Mouse (Mus musculus) intestine, postnatal 0 days (tissue): ENCODE measurements around the gene Slc39a13. TPM values are rescaled to one million over a fixed set of nuclear protein-coding genes. Genes with fewer than 3 reads are reported as not detected.

ENCODE experiments used
- ATAC-seq: fragments of 200-750 bp; cut with Nextera tagmentation; 2 replicates; pipeline ENCODE4 v1.8.0; 2017; ENCODE audit warnings: mild to moderate bottlenecking, moderate TSS enrichment, moderate library complexity
- H3K27ac ChIP-seq: fragments of 300-500 bp; sonication (generic); 2 replicates; pipeline ENCODE4 v1.5.1; 2014; ENCODE audit warnings: mild to moderate bottlenecking, low read depth, low read length, moderate library complexity
- H3K27me3 ChIP-seq: fragments of 300-500 bp; sonication (generic); replicated peaks from 2 replicates; pipeline ENCODE4 v1.6.1; 2014; ENCODE audit warnings: low read length, mixed read lengths; ENCODE audit not compliant: control insufficient read depth, insufficient read depth
- H3K36me3 ChIP-seq: fragments of 300-500 bp; sonication (generic); 2 replicates; pipeline ENCODE4 v1.6.1; 2014; ENCODE audit warnings: mild to moderate bottlenecking, moderate library complexity; ENCODE audit not compliant: control insufficient read depth, insufficient read depth
- H3K4me1 ChIP-seq: fragments of 300-500 bp; sonication (generic); replicated peaks from 2 replicates; pipeline ENCODE4 v1.6.1; 2014; ENCODE audit warnings: antibody characterized with exemption, low read length, mixed read lengths; ENCODE audit not compliant: control insufficient read depth, insufficient read depth
- H3K4me2 ChIP-seq: fragments of 300-500 bp; sonication (generic); replicated peaks from 2 replicates; pipeline ENCODE4 v1.6.1; 2014; ENCODE audit warnings: low read depth, mild to moderate bottlenecking, moderate library complexity
- H3K4me3 ChIP-seq: fragments of 300-500 bp; sonication (generic); 2 replicates; pipeline ENCODE4 v1.5.1; 2014; ENCODE audit warnings: low read depth, low read length
- H3K9ac ChIP-seq: fragments of 300-500 bp; sonication (generic); 2 replicates; pipeline ENCODE4 v1.6.1; 2014; ENCODE audit warnings: mild to moderate bottlenecking, low read depth, low read length
- H3K9me3 ChIP-seq: fragments of 300-500 bp; sonication (generic); 2 replicates; pipeline ENCODE4 v1.6.1; 2016; ENCODE audit warnings: mixed run types; ENCODE audit not compliant: control insufficient read depth
- CTCF ChIP-seq: sonication (generic); IDR thresholded peaks from 2 replicates; pipeline ENCODE4 v1.5.1; 2016; ENCODE audit warnings: low read depth, mild to moderate bottlenecking, control low read depth, antibody characterized with exemption, moderate library complexity
- WGBS: fragments of 180-500 bp; shearing (Covaris S2); extraction: QIAGEN DNeasy Blood & Tissue Kit; methylation state at CpG from one replicate; pipeline ENCODE4 v1.1.7; 2014; 5-methylcytosine and 5-hydroxymethylcytosine counted together
- polyA plus RNA-seq: library from polyadenylated mRNA; unstranded; fragments of >200 nt; fragmentation: Nextera tagmentation; extraction: Ambion mirVana; gene quantifications from 2 replicates; pipeline ENCODE4 v1.2.1, GENCODE M21; 2015

Gene Slc39a13
- polyA plus RNA-seq, 1 experiment from 2014 or later = 15.0 TPM

DNA sequence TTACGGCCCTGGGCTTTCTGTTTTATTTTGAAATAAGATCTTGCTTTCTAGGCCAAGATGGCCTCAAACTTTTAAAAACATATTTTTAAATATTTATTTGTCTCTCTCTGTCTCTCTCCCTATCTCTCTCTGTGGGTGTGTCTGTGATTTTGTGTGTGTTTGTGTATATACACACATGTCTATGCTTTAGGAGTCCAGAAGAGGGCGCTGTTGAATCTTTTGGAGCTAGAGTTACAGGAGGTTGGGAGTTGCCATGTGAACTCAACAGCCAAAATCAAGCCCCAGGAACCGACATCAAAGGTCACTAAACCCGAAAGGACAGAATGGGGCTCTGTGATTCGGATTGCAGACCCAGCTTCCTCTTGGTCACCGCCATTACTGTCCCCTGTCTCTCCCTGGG is 40.2 kb upstream of the Slc39a13 start:
- Histone ChIP-seq H3K27ac (no peak overlapping the region), H3K9me3 (no peaks in the 10 kb centered on the region), H3K4me1 (0 out of 2 replicates have a peak, but pooled peaks cover 3% of the 10 kb centered on the region), H3K4me3 (no peak overlapping the region), H3K27me3 (no peaks in the 10 kb centered on the region), H3K4me2 (no peak overlapping the region), H3K36me3 (no peaks in the 10 kb centered on the region), H3K9ac (no peak overlapping the region)
- ATAC-seq = no peak
- TF ChIP-seq CTCF = peak; percentile 24
- WGBS = 77% methylated on average over 6 of the region's 6 CpGs

DNA sequence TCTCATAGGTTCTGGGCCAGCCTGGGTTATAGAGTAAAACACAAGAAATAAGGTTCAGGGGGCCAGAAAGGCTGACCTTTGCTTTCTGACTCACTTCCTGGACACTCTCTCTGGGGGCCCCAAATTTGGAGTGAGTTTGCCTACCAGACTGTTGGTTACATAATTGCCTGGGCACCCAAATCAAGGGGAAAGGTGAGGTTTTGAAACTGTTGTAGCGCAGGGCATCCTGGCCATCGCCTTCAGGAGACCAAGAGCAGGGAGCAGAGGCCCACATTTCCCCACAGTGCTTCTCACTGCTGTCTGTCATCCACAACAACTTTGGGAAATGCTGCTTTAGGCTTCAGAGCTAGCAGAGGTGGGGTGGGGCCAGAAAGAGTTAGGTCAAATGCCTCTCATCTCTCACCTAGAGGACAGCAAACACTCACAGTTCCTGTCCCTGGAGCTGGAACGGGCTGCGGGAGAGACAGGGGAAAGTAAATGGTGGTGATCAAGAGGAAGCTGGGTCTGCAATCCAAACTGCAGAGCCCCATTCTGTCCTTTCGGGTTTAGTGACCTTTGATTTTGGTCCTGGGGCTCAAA is 39.7 kb upstream of the Slc39a13 start:
- Histone ChIP-seq H3K4me3 (no peak overlapping the region), H3K4me2 (no peak overlapping the region), H3K36me3 (no peaks in the 10 kb centered on the region), H3K9ac (no peak overlapping the region), H3K27me3 (no peaks in the 10 kb centered on the region), H3K4me1 (no peaks in the 10 kb centered on the region), H3K27ac (no peak overlapping the region), H3K9me3 (no peaks in the 10 kb centered on the region)
- no peak for TF ChIP-seq CTCF
- no peak for ATAC-seq
- WGBS = 80% methylated on average over 5 of the region's 5 CpGs

DNA sequence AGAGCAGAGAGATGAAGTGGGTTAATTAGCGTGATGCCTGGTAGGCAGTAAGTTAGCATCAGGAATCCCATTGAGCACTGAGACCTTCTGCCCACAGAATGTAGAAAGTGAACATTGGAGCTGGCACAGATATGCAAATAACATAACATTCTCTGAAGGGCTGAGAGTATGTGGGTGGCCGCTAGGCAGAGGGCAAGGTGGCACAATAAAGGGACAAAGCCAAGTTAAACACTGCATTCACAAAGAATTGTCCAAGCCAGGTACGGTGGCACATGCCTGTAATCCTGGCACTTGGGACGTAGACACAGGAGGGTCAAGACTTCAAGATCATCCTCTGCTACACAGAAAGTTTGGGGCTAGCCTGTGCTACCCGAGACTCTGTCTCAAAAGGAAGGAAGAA is 39.0 kb upstream of the Slc39a13 start:
- no peak for ATAC-seq

DNA sequence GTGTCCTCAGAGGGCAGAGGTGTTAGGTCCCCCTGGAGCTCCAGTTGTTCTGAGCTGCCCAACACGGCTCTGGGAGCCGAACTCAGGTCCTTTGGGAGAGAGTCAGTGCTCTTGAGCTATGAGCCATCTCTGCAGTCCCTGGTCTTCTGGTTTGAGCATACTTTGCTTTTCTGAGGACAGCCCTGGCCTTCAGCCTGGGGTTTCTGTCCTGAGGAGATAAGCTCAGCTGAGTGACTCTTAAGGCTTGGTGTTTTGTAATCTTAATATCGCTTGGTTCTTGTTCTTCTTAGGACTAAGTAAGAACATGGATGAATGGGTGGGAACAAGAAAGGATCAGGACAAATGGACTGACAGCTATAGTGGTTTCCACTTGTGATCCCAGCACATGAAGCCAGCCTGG is 37.9 kb upstream of the Slc39a13 start:
- no peaks in the 10 kb centered on the region for H3K36me3 ChIP-seq
- H3K9me3 ChIP-seq = no peaks in the 10 kb centered on the region
- H3K4me1 ChIP-seq = no peaks in the 10 kb centered on the region
- no peak overlapping the region for H3K9ac ChIP-seq
- WGBS = 78% methylated on average over 3 of the region's 3 CpGs
- no peak overlapping the region for H3K4me3 ChIP-seq
- ATAC-seq = no peak
- no peaks in the 10 kb centered on the region for H3K27me3 ChIP-seq
- TF ChIP-seq CTCF = no peak
- H3K4me2 ChIP-seq = no peak overlapping the region
- H3K27ac ChIP-seq = no peak overlapping the region

More for the DNA sequence above, 39.0 kb upstream of the Slc39a13 start:
- no peaks in the 10 kb centered on the region for H3K4me1 ChIP-seq
- no peaks in the 10 kb centered on the region for H3K9me3 ChIP-seq
- 82% methylated on average over 5 of the region's 5 CpGs for WGBS
- no peak overlapping the region for H3K4me2 ChIP-seq
- H3K27ac ChIP-seq = no peak overlapping the region
- TF ChIP-seq CTCF = no peak
- H3K36me3 ChIP-seq = no peaks in the 10 kb centered on the region
- H3K4me3 ChIP-seq = no peak overlapping the region
- no peak overlapping the region for H3K9ac ChIP-seq
- H3K27me3 ChIP-seq = no peaks in the 10 kb centered on the region

DNA sequence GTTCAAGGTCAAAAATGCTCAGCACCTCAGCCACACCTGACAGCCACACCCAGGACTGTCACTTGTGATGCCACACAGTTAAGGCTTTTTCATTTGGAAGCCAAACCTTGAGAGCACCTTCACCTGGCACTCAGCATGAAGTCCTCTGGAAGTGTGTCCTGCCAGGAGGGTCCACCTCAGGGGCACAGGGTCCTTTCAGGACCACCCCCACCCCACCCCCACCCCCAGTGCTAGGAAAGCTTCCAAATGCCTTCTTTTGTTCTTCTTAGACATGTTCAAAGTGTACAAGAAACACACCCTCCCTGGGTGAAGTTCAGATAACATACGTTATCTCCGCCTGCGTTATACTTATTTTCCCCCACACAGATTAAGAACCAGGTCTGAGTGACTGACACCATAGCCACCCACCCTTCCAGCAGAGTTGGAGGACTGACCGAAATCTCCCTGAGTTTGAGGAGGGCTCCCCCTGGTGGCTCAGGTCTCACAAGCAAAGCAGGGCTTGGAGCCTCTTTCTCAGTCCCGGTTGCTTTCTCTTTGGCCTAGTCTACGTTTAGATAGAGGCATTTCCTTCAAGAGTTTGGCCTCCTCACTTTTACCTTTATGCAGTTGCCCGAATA is 31.0 kb upstream of the Slc39a13 start:
- H3K27ac ChIP-seq = no peak overlapping the region
- H3K36me3 ChIP-seq = no peaks in the 10 kb centered on the region
- WGBS = 7% methylated on average over 7 of the region's 7 CpGs
- no peak overlapping the region for H3K4me2 ChIP-seq
- peak; percentile 97 for TF ChIP-seq CTCF
- ATAC-seq = peak; percentile 74
- H3K4me1 ChIP-seq = no peaks in the 10 kb centered on the region
- H3K9ac ChIP-seq = no peak overlapping the region
- H3K27me3 ChIP-seq = no peaks in the 10 kb centered on the region
- no peaks in the 10 kb centered on the region for H3K9me3 ChIP-seq
- no peak overlapping the region for H3K4me3 ChIP-seq

DNA sequence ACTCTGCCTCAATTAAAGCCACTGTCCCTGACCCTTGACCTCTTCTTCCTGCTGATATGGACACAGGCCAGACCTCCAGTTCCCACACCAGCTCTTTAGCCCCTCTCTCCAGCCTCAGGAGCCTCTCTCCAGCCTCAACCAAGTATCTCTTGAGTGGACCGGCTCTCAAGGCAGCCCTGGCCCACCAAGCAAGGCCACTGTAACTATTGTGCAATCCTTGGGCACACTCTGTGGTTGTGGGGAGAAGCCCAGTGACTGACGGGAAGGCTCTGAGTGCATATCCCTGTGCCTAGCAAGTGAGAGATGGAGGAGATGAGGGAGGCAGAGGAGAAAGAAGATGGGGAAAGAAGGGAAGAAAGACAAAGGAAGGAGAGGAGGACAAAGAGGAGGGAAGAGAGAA is 27.9 kb upstream of the Slc39a13 start:
- no peak for TF ChIP-seq CTCF
- Histone ChIP-seq H3K36me3 (no peaks in the 10 kb centered on the region), H3K4me1 (no peaks in the 10 kb centered on the region), H3K27ac (no peak overlapping the region), H3K9ac (no peak overlapping the region), H3K9me3 (no peaks in the 10 kb centered on the region), H3K4me2 (no peak overlapping the region), H3K4me3 (no peak overlapping the region), H3K27me3 (no peaks in the 10 kb centered on the region)
- no peak for ATAC-seq
- WGBS = 87% methylated on average over 2 of the region's 2 CpGs
